In genomic region chr9:108567931-108568419, GRCm38 (mm10) we compare ENCODE assay signal across 8 mouse cellular contexts. TPM values are rescaled to one million over a fixed set of nuclear protein-coding genes. Genes with fewer than 3 reads are reported as not detected.
DNase-seq lines count a peak whose midpoint lies in the region; ATAC-seq and TF ChIP-seq lines count a peak whose summit lies in the region.

No protein-coding gene starts in this region.

- TF ChIP-seq CTCF in left cerebral cortex, adult 2 months (IDR thresholded peaks at IDR 0.05), result no peak
- no peak for TF ChIP-seq CTCF in liver, embryonic 14.5 days (IDR thresholded peaks at IDR 0.05; ENCODE audit: low read depth)

- H3K9ac ChIP-seq in embryonic facial prominence, embryonic 11.5 days (replicated peaks; ENCODE audit: low read length), result peak overlapping the region; percentile 82
- peak overlapping the region; percentile 89 for H3K9ac ChIP-seq in hindbrain, embryonic 13.5 days
- peak overlapping the region; percentile 70 for H3K9ac ChIP-seq in liver, embryonic 14.5 days (replicated peaks)
- H3K9ac ChIP-seq in neural tube, embryonic 15.5 days (replicated peaks), result peak overlapping the region; percentile 64

- no peaks in the 10 kb centered on the region for H3K27me3 ChIP-seq in embryonic facial prominence, embryonic 11.5 days (ENCODE audit: control insufficient read depth, insufficient read depth, low read length)
- no peaks in the 10 kb centered on the region for H3K27me3 ChIP-seq in hindbrain, embryonic 13.5 days
- H3K27me3 ChIP-seq in liver, embryonic 14.5 days (ENCODE audit: control insufficient read depth, insufficient read depth, low read length), result no peaks in the 10 kb centered on the region
- no peaks in the 10 kb centered on the region for H3K27me3 ChIP-seq in neural tube, embryonic 15.5 days (replicated peaks)

- TF ChIP-seq EP300 in liver, embryonic 14.5 days (IDR thresholded peaks at IDR 0.05; ENCODE audit: low read depth), result no peak

- peak overlapping the region; percentile 98 for H3K27ac ChIP-seq in left cerebral cortex, adult 2 months
- H3K27ac ChIP-seq in embryonic facial prominence, embryonic 11.5 days (replicated peaks; ENCODE audit: low read depth, low read length), result peak overlapping the region; percentile 76
- peak overlapping the region; percentile 99 for H3K27ac ChIP-seq in hindbrain, embryonic 13.5 days
- H3K27ac ChIP-seq in liver, embryonic 14.5 days, result peak overlapping the region; percentile 93
- peak overlapping the region; percentile 96 for H3K27ac ChIP-seq in neural tube, embryonic 15.5 days (replicated peaks)

- no peaks in the 10 kb centered on the region for H3K9me3 ChIP-seq in embryonic facial prominence, embryonic 11.5 days (replicated peaks; ENCODE audit: control insufficient read depth, low read length)
- no peaks in the 10 kb centered on the region for H3K9me3 ChIP-seq in hindbrain, embryonic 13.5 days
- H3K9me3 ChIP-seq in liver, embryonic 14.5 days (ENCODE audit: control insufficient read depth, low read length), result no peaks in the 10 kb centered on the region
- H3K9me3 ChIP-seq in neural tube, embryonic 15.5 days (replicated peaks), result no peaks in the 10 kb centered on the region

- intact Hi-C loops in left cerebral cortex, adult 2 months (cut with DNase I), result loop anchor here (5.0 kb wide), 1 partner anchor 79 kb away; the partner anchor contains the start of gene Arih2

- H3K4me2 ChIP-seq in embryonic facial prominence, embryonic 11.5 days (ENCODE audit: low read depth, low read length), result peak overlapping the region; percentile 97
- peak overlapping the region; percentile 96 for H3K4me2 ChIP-seq in hindbrain, embryonic 13.5 days
- H3K4me2 ChIP-seq in liver, embryonic 14.5 days (ENCODE audit: low read depth), result peak overlapping the region; percentile 99
- peak overlapping the region; percentile 90 for H3K4me2 ChIP-seq in neural tube, embryonic 15.5 days

- H3K36me3 ChIP-seq in embryonic facial prominence, embryonic 11.5 days (replicated peaks; ENCODE audit: control insufficient read depth, insufficient read depth, low read depth, low read length), result peaks cover 12% of the 10 kb centered on the region
- H3K36me3 ChIP-seq in hindbrain, embryonic 13.5 days, result peaks cover 53% of the 10 kb centered on the region
- peaks cover 28% of the 10 kb centered on the region for H3K36me3 ChIP-seq in liver, embryonic 14.5 days (replicated peaks; ENCODE audit: control insufficient read depth, insufficient read depth, low read depth)
- H3K36me3 ChIP-seq in neural tube, embryonic 15.5 days, result peaks cover 54% of the 10 kb centered on the region

- WGBS in embryonic facial prominence, embryonic 11.5 days, result 6% methylated on average over 18 of the region's 18 CpGs
- 13% methylated on average over 18 of the region's 18 CpGs for WGBS in hindbrain, embryonic 13.5 days
- 3% methylated on average over 18 of the region's 18 CpGs for WGBS in liver, embryonic 14.5 days (ENCODE audit: insufficient replicate concordance)
- 18% methylated on average over 18 of the region's 18 CpGs for WGBS in neural tube, embryonic 15.5 days

- ATAC-seq in embryonic facial prominence, embryonic 11.5 days (replicated peaks; ENCODE audit: insufficient number of reproducible peaks, low FRiP score, low TSS enrichment, low read depth), result no peak
- no peak for ATAC-seq in hindbrain, embryonic 13.5 days (ENCODE audit: low FRiP score)
- no peak for ATAC-seq in liver, embryonic 14.5 days (ENCODE audit: insufficient read depth)
- no peak for ATAC-seq in neural tube, embryonic 15.5 days (ENCODE audit: low FRiP score)
- no peak for ATAC-seq in inflammation-experienced regulatory T-cells, adult 6 months

- DNase-seq in left cerebral cortex, adult 2 months (ENCODE audit: extremely low spot score in 1 of 2, low spot score in 2 of 2), result peak in 1 of 2 experiments; percentile 24
- DNase-seq in left cerebral cortex, adult 18-20 months (ENCODE audit: low spot score in 2 of 2), result no peak
- DNase-seq in embryonic facial prominence, embryonic 11.5 days (ENCODE audit: low spot score), result peak; percentile 24
- no peak for DNase-seq in liver, embryonic 14.5 days (ENCODE audit: low read depth in 3 of 3, low spot score in 3 of 3)
- DNase-seq in right cerebral cortex, postnatal 4 days, result no peak

- peak overlapping the region; percentile 80 for H3K4me3 ChIP-seq in left cerebral cortex, adult 2 months
- peak overlapping the region; percentile 72 for H3K4me3 ChIP-seq in embryonic facial prominence, embryonic 11.5 days (ENCODE audit: low read depth, low read length)
- H3K4me3 ChIP-seq in hindbrain, embryonic 13.5 days, result peak overlapping the region; percentile 78
- peak overlapping the region; percentile 83 to 86 for H3K4me3 ChIP-seq in liver, embryonic 14.5 days (ENCODE audit: insufficient read depth in 1 of 2, low read depth in 2 of 2, low read length in 2 of 2)
- peak overlapping the region; percentile 78 for H3K4me3 ChIP-seq in neural tube, embryonic 15.5 days (replicated peaks)

- H3K4me1 ChIP-seq in embryonic facial prominence, embryonic 11.5 days (ENCODE audit: control insufficient read depth, insufficient read depth, low read length), result peaks cover 10% of the 10 kb centered on the region
- H3K4me1 ChIP-seq in hindbrain, embryonic 13.5 days (replicated peaks), result peaks cover 49% of the 10 kb centered on the region
- peaks cover 17 to 23% of the 10 kb centered on the region in 2 experiments for H3K4me1 ChIP-seq in liver, embryonic 14.5 days (replicated peaks; ENCODE audit: control insufficient read depth in 2 of 2, insufficient read depth in 2 of 2, low read length in 1 of 2)
- H3K4me1 ChIP-seq in neural tube, embryonic 15.5 days, result peaks cover 58% of the 10 kb centered on the region

RNA-seq across cellular contexts. Expression of gene Ndufaf3, which starts 0.7 kb away (rescaled TPM):
- 10 to 100 TPM; 59.6 to 64.8 TPM for total RNA-seq in left cerebral cortex, adult 2 months (2021)
- 10 to 100 TPM; 53.8 to 70.6 TPM for total RNA-seq in left cerebral cortex, adult 18-20 months (2021)
- polyA plus RNA-seq in embryonic facial prominence, embryonic 11.5 days (2014; fragmentation: Nextera tagmentation; extraction: Ambion mirVana), result 48.4 and 49.0 TPM in 2 replicates
- polyA plus RNA-seq in hindbrain, embryonic 13.5 days (2015; fragmentation: Nextera tagmentation; extraction: Ambion mirVana), result 74.0 and 82.1 TPM in 2 replicates
- polyA plus RNA-seq in liver, embryonic 14.5 days (2012; rRNA removed), result 8.9 and 12.1 TPM in 2 replicates
- polyA plus RNA-seq in liver, embryonic 14.5 days (2014; fragmentation: Nextera tagmentation; extraction: Ambion mirVana), result 36.1 and 36.9 TPM in 2 replicates
- 75.0 and 78.2 TPM in 2 replicates for polyA plus RNA-seq in neural tube, embryonic 15.5 days (2015; fragmentation: Nextera tagmentation; extraction: Ambion mirVana)
- 10 to 100 TPM; 63.9 to 75.7 (median 73.9) TPM for polyA plus RNA-seq in inflammation-experienced regulatory T-cells, adult 6 months (2017; shearing (Covaris generic))

RNA-seq across cellular contexts. Expression of gene Dalrd3, which starts 1.7 kb away (rescaled TPM):
- total RNA-seq in left cerebral cortex, adult 2 months (2021), result 10 to 100 TPM; 93.1 to 94.2 TPM
- total RNA-seq in left cerebral cortex, adult 18-20 months (2021), result 100 to 1,000 TPM in 1 of 2 experiments, 10 to 100 TPM in 1; 85.1 to 102 TPM
- 167 and 185 TPM in 2 replicates for polyA plus RNA-seq in embryonic facial prominence, embryonic 11.5 days (2014; fragmentation: Nextera tagmentation; extraction: Ambion mirVana)
- polyA plus RNA-seq in hindbrain, embryonic 13.5 days (2015; fragmentation: Nextera tagmentation; extraction: Ambion mirVana), result 285 and 314 TPM in 2 replicates
- 43.8 and 48.0 TPM in 2 replicates for polyA plus RNA-seq in liver, embryonic 14.5 days (2012; rRNA removed)
- 26.4 and 33.6 TPM in 2 replicates for polyA plus RNA-seq in liver, embryonic 14.5 days (2014; fragmentation: Nextera tagmentation; extraction: Ambion mirVana)
- polyA plus RNA-seq in neural tube, embryonic 15.5 days (2015; fragmentation: Nextera tagmentation; extraction: Ambion mirVana), result 279 and 285 TPM in 2 replicates
- 10 to 100 TPM; 47.6 to 79.7 (median 68.7) TPM for polyA plus RNA-seq in inflammation-experienced regulatory T-cells, adult 6 months (2017; shearing (Covaris generic))

RNA-seq across cellular contexts. Expression of gene Impdh2, which starts 7.9 kb away (rescaled TPM):
- 10 to 100 TPM; 53.5 to 54.1 TPM for total RNA-seq in left cerebral cortex, adult 2 months (2021)
- total RNA-seq in left cerebral cortex, adult 18-20 months (2021), result 10 to 100 TPM; 46.7 to 47.7 TPM
- polyA plus RNA-seq in embryonic facial prominence, embryonic 11.5 days (2014; fragmentation: Nextera tagmentation; extraction: Ambion mirVana), result 242 and 248 TPM in 2 replicates
- 104 and 111 TPM in 2 replicates for polyA plus RNA-seq in hindbrain, embryonic 13.5 days (2015; fragmentation: Nextera tagmentation; extraction: Ambion mirVana)
- 86.6 and 117 TPM in 2 replicates for polyA plus RNA-seq in liver, embryonic 14.5 days (2012; rRNA removed)
- polyA plus RNA-seq in liver, embryonic 14.5 days (2014; fragmentation: Nextera tagmentation; extraction: Ambion mirVana), result 104 and 117 TPM in 2 replicates
- polyA plus RNA-seq in neural tube, embryonic 15.5 days (2015; fragmentation: Nextera tagmentation; extraction: Ambion mirVana), result 105 and 130 TPM in 2 replicates
- polyA plus RNA-seq in inflammation-experienced regulatory T-cells, adult 6 months (2017; shearing (Covaris generic)), result 100 to 1,000 TPM; 132 to 143 (median 137) TPM

RNA-seq across cellular contexts. Expression of gene Wdr6, which starts 10.6 kb away (rescaled TPM):
- total RNA-seq in left cerebral cortex, adult 2 months (2021), result 100 to 1,000 TPM; 107 to 109 TPM
- 100 to 1,000 TPM in 1 of 2 experiments, 10 to 100 TPM in 1; 96.3 to 126 TPM for total RNA-seq in left cerebral cortex, adult 18-20 months (2021)
- polyA plus RNA-seq in embryonic facial prominence, embryonic 11.5 days (2014; fragmentation: Nextera tagmentation; extraction: Ambion mirVana), result 118 and 130 TPM in 2 replicates
- 280 and 317 TPM in 2 replicates for polyA plus RNA-seq in hindbrain, embryonic 13.5 days (2015; fragmentation: Nextera tagmentation; extraction: Ambion mirVana)
- 8.4 and 9.4 TPM in 2 replicates for polyA plus RNA-seq in liver, embryonic 14.5 days (2012; rRNA removed)
- polyA plus RNA-seq in liver, embryonic 14.5 days (2014; fragmentation: Nextera tagmentation; extraction: Ambion mirVana), result 8.4 and 11.1 TPM in 2 replicates
- 247 and 279 TPM in 2 replicates for polyA plus RNA-seq in neural tube, embryonic 15.5 days (2015; fragmentation: Nextera tagmentation; extraction: Ambion mirVana)
- 10 to 100 TPM; 25.4 to 32.5 (median 28.0) TPM for polyA plus RNA-seq in inflammation-experienced regulatory T-cells, adult 6 months (2017; shearing (Covaris generic))

RNA-seq across cellular contexts. Expression of gene P4htm, which starts 29.5 kb away (rescaled TPM):
- 10 to 100 TPM; 83.8 to 93.6 TPM for total RNA-seq in left cerebral cortex, adult 2 months (2021)
- 10 to 100 TPM; 91.8 to 92.3 TPM for total RNA-seq in left cerebral cortex, adult 18-20 months (2021)
- 6.4 and 8.1 TPM in 2 replicates for polyA plus RNA-seq in embryonic facial prominence, embryonic 11.5 days (2014; fragmentation: Nextera tagmentation; extraction: Ambion mirVana)
- polyA plus RNA-seq in hindbrain, embryonic 13.5 days (2015; fragmentation: Nextera tagmentation; extraction: Ambion mirVana), result 25.6 and 31.4 TPM in 2 replicates
- polyA plus RNA-seq in liver, embryonic 14.5 days (2012; rRNA removed), result 0.52 and 0.54 TPM in 2 replicates
- polyA plus RNA-seq in liver, embryonic 14.5 days (2014; fragmentation: Nextera tagmentation; extraction: Ambion mirVana), result 0.25 and 0.67 TPM in 2 replicates
- 36.4 and 44.2 TPM in 2 replicates for polyA plus RNA-seq in neural tube, embryonic 15.5 days (2015; fragmentation: Nextera tagmentation; extraction: Ambion mirVana)
- polyA plus RNA-seq in inflammation-experienced regulatory T-cells, adult 6 months (2017; shearing (Covaris generic)), result 10 to 100 TPM in 1 of 3 experiments, 1 to 10 TPM in 2; 5.6 to 10.9 (median 7.5) TPM
